Mouse (Mus musculus) cerebellum, adult 2 months (tissue): Measurements from ENCODE around the gene Lmo7. TPM values are rescaled to one million over a fixed set of nuclear protein-coding genes. Genes with fewer than 3 reads are reported as not detected.

Experiments
- DNase-seq, 2 experiments: peaks; one replicate each; pipeline ENCODE4 v3.0.0; 2021
- H3K27ac ChIP-seq: fragments of 200-500 bp; 2 replicates; pipeline ENCODE4 v1.5.1; 2012; ENCODE audit warnings: low read length, control low read depth, inconsistent platforms; ENCODE audit not compliant: insufficient read depth
- H3K27me3 ChIP-seq: fragments of 200-500 bp; 2 replicates; pipeline ENCODE4 v1.6.1; 2012; ENCODE audit warnings: inconsistent platforms, mild to moderate bottlenecking, low read length, moderate library complexity; ENCODE audit not compliant: control insufficient read depth, insufficient read depth
- H3K4me1 ChIP-seq: fragments of 200-500 bp; 2 replicates; pipeline ENCODE4 v1.6.1; 2011; ENCODE audit warnings: low read length; ENCODE audit not compliant: control insufficient read depth, insufficient read depth
- H3K4me3 ChIP-seq: fragments of 200-500 bp; replicated peaks from 2 replicates; pipeline ENCODE3; 2011; ENCODE audit warnings: mild to moderate bottlenecking, low read depth, low read length, control low read depth; ENCODE audit not compliant: insufficient read depth
- CTCF ChIP-seq: fragments of 200-500 bp; IDR thresholded peaks from 2 replicates; pipeline ENCODE4 v1.5.1; 2011; ENCODE audit warnings: low read depth, mild to moderate bottlenecking, control low read depth, low read length, moderate library complexity, borderline replicate concordance; ENCODE audit not compliant: insufficient read depth
- POLR2A ChIP-seq: fragments of 200-500 bp; IDR thresholded peaks from 2 replicates; pipeline ENCODE4 v1.6.1; 2011; ENCODE audit warnings: low read length, control low read depth, borderline replicate concordance; ENCODE audit not compliant: insufficient read depth
- WGBS: fragments of 180-500 bp; shearing (Covaris S2); methylation state at CpG from one replicate; pipeline ENCODE4 v1.1.7; 2018; 5-methylcytosine and 5-hydroxymethylcytosine counted together
- polyA plus RNA-seq: library from polyadenylated mRNA; depleted of rRNA; stranded (reverse); fragments of >200 nt; gene quantifications from 2 replicates; pipeline ENCODE4 v1.2.3, GENCODE M21; 2012

Lmo7 gene
- polyA plus RNA-seq, 1 experiment: 5.8 TPM

GRCm38 (mm10) chr14:101872846-101873245 lies 143.1 kb downstream of the Lmo7 start:
- no peak overlapping the region for H3K4me3 ChIP-seq
- no peaks in the 10 kb centered on the region for H3K27me3 ChIP-seq
- WGBS: 77% methylated on average over 3 of the region's 3 CpGs
- H3K4me1 ChIP-seq: no peaks in the 10 kb centered on the region
- TF ChIP-seq CTCF: no peak
- TF ChIP-seq POLR2A: no peak
- no peak overlapping the region for H3K27ac ChIP-seq
- DNase-seq: no peak

GRCm38 (mm10) chr14:101878346-101879049 lies 148.7 kb downstream of the Lmo7 start:
- Histone ChIP-seq H3K27me3 (no peaks in the 10 kb centered on the region), H3K27ac (no peak overlapping the region), H3K4me1 (no peaks in the 10 kb centered on the region), H3K4me3 (no peak overlapping the region)
- 82% methylated on average over 8 of the region's 8 CpGs for WGBS
- no peak for TF ChIP-seq POLR2A
- no peak for TF ChIP-seq CTCF
- DNase-seq: no peak

GRCm38 (mm10) chr14:101879050-101879694 lies 149.4 kb downstream of the Lmo7 start:
- no peak for TF ChIP-seq POLR2A
- TF ChIP-seq CTCF: no peak
- H3K4me3 ChIP-seq: no peak overlapping the region
- no peak for DNase-seq
- no peaks in the 10 kb centered on the region for H3K27me3 ChIP-seq
- no peak overlapping the region for H3K27ac ChIP-seq
- WGBS: 39% methylated on average over 7 of the region's 7 CpGs
- H3K4me1 ChIP-seq: no peaks in the 10 kb centered on the region

- WGBS: 45% methylated on average over 5 of the region's 5 CpGs
- Histone ChIP-seq H3K4me3 (no peak overlapping the region), H3K27ac (no peak overlapping the region), H3K4me1 (no peaks in the 10 kb centered on the region), H3K27me3 (no peaks in the 10 kb centered on the region)
- TF ChIP-seq CTCF (no peak), POLR2A (no peak)
- DNase-seq: no peak
Measured at GRCm38 (mm10) chr14:101882966-101883365, 153.2 kb downstream of the Lmo7 start.

- no peaks in the 10 kb centered on the region for H3K4me1 ChIP-seq
- no peak for DNase-seq
- TF ChIP-seq CTCF (no peak), POLR2A (no peak)
- 91% methylated on average over 6 of the region's 6 CpGs for WGBS
- no peaks in the 10 kb centered on the region for H3K27me3 ChIP-seq
- H3K4me3 ChIP-seq: no peak overlapping the region
- H3K27ac ChIP-seq: no peak overlapping the region
Measured at GRCm38 (mm10) chr14:101883787-101884186, 154.0 kb downstream of the Lmo7 start.

- Histone ChIP-seq H3K27ac (no peak overlapping the region), H3K4me3 (no peak overlapping the region), H3K27me3 (no peaks in the 10 kb centered on the region), H3K4me1 (no peaks in the 10 kb centered on the region)
- no peak for DNase-seq
- TF ChIP-seq POLR2A (no peak), CTCF (no peak)
- 96% methylated on average over 10 of the region's 10 CpGs for WGBS
Measured at GRCm38 (mm10) chr14:101886320-101886719, 156.6 kb downstream of the Lmo7 start.

GRCm38 (mm10) chr14:101891903-101892448 lies 162.2 kb downstream of the Lmo7 start:
- Histone ChIP-seq H3K27ac (no peak overlapping the region), H3K4me3 (no peak overlapping the region), H3K4me1 (no peaks in the 10 kb centered on the region), H3K27me3 (no peaks in the 10 kb centered on the region)
- WGBS: 88% methylated on average over 10 of the region's 10 CpGs
- DNase-seq: no peak
- no peak for TF ChIP-seq POLR2A
- no peak for TF ChIP-seq CTCF

- no peaks in the 10 kb centered on the region for H3K4me1 ChIP-seq
- no peak for DNase-seq
- H3K4me3 ChIP-seq: no peak overlapping the region
- 81% methylated on average over 8 of the region's 8 CpGs for WGBS
- no peak for TF ChIP-seq CTCF
- no peak for TF ChIP-seq POLR2A
- no peak overlapping the region for H3K27ac ChIP-seq
- H3K27me3 ChIP-seq: no peaks in the 10 kb centered on the region
Measured at GRCm38 (mm10) chr14:101892496-101892895, 162.7 kb downstream of the Lmo7 start.
